Mouse (Mus musculus): Measurements from ENCODE around the gene Dr1.
"Not testable (repeated sequence)": the region's sequence is repeated elsewhere in the genome, so short reads cannot be mapped to it uniquely, and the experiment has no call there.

DNA sequence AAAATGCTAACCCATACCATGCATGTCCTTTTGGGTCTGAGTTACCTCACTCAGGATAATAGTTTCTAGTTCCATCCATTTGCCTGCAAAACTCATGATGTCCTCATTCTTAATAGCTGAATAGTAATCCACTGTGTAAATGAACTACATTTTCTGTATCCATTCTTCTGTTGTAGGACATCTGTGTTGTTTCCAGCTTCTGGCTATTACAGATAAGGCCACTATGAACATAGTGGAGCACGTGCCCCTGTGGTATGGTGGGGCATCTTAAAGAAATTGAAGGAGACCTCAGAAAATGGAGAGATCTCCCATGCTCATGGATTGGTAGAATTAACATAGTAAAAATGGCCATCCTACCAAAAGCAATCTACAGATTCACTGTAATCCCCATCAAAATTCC lies 4.9 kb upstream of the Dr1 start:
- TF ChIP-seq POLR2A (IDR thresholded peaks at IDR 0.05; ENCODE audit: low read depth, low read length); CTCF (IDR thresholded peaks at IDR 0.05; ENCODE audit: borderline replicate concordance, insufficient read depth, low read length): not testable (repeated sequence)
